Mouse (Mus musculus) hindbrain, embryonic 12.5 days (tissue): ENCODE results near the gene Rab23. TPM values are rescaled to one million over a fixed set of nuclear protein-coding genes. Genes with fewer than 3 reads are reported as not detected.
A peak's percentile ranks its signal among the peaks of the same experiment; 100 is the strongest.

Experiments used
- ATAC-seq: fragments of 200-750 bp; cut with Nextera tagmentation; 2 replicates; pipeline ENCODE4 v1.8.0; 2017; ENCODE audit warnings: moderate TSS enrichment; ENCODE audit not compliant: low FRiP score
- H3K27ac ChIP-seq: fragments of 300-500 bp; sonication (generic); 2 replicates; pipeline ENCODE4 v1.5.1; 2016; ENCODE audit warnings: mild to moderate bottlenecking
- H3K27me3 ChIP-seq: fragments of 300-500 bp; sonication (generic); 2 replicates; pipeline ENCODE4 v1.6.1; 2016; ENCODE audit warnings: mild to moderate bottlenecking
- H3K36me3 ChIP-seq: fragments of 300-500 bp; sonication (generic); 2 replicates; pipeline ENCODE4 v1.6.1; 2016; ENCODE audit warnings: mild to moderate bottlenecking
- H3K4me1 ChIP-seq: fragments of 300-500 bp; sonication (generic); 2 replicates; pipeline ENCODE4 v1.6.1; 2016
- H3K4me2 ChIP-seq: fragments of 300-500 bp; sonication (generic); replicated peaks from 2 replicates; pipeline ENCODE4 v1.6.1; 2016; ENCODE audit warnings: mild to moderate bottlenecking
- H3K4me3 ChIP-seq: fragments of 300-500 bp; sonication (generic); 2 replicates; pipeline ENCODE4 v1.5.1; 2016; ENCODE audit warnings: mild to moderate bottlenecking
- H3K9ac ChIP-seq: fragments of 300-500 bp; sonication (generic); 2 replicates; pipeline ENCODE4 v1.6.1; 2016; ENCODE audit warnings: mild to moderate bottlenecking, moderate library complexity
- H3K9me3 ChIP-seq: fragments of 300-500 bp; sonication (generic); replicated peaks from 2 replicates; pipeline ENCODE4 v1.6.1; 2016; ENCODE audit warnings: mild to moderate bottlenecking
- WGBS: fragments of 180-500 bp; shearing (Covaris S2); methylation state at CpG from one replicate; pipeline ENCODE4 v1.1.7; 2016; 5-methylcytosine and 5-hydroxymethylcytosine counted together
- polyA plus RNA-seq: library from polyadenylated mRNA; unstranded; fragments of >200 nt; fragmentation: Nextera tagmentation; extraction: Ambion mirVana; gene quantifications from 2 replicates; pipeline ENCODE4 v1.2.1, GENCODE M21; 2016

The Rab23 gene
- polyA plus RNA-seq, 1 experiment from 2014 or later = 31.2 TPM

- Histone ChIP-seq H3K27me3 (no peaks in the 10 kb centered on the region), H3K4me1 (no peaks in the 10 kb centered on the region), H3K9me3 (no peaks in the 10 kb centered on the region), H3K4me2 (no peak overlapping the region), H3K4me3 (no peak overlapping the region), H3K36me3 (no peaks in the 10 kb centered on the region), H3K9ac (no peak overlapping the region), H3K27ac (no peak overlapping the region)
- no peak for ATAC-seq
- WGBS = 92% methylated on average over 3 of the region's 3 CpGs
These were observed 25.8 kb upstream of the Rab23 start for GRCm38 (mm10) chr1:33693893-33694292.

GRCm38 (mm10) chr1:33696016-33696415 lies 23.7 kb upstream of the Rab23 start:
- H3K9ac ChIP-seq = no peak overlapping the region
- H3K4me1 ChIP-seq = no peaks in the 10 kb centered on the region
- H3K4me2 ChIP-seq = no peak overlapping the region
- H3K9me3 ChIP-seq = no peaks in the 10 kb centered on the region
- 95% methylated on average over 2 of the region's 2 CpGs for WGBS
- no peak overlapping the region for H3K27ac ChIP-seq
- no peaks in the 10 kb centered on the region for H3K36me3 ChIP-seq
- H3K4me3 ChIP-seq = no peak overlapping the region
- ATAC-seq = no peak
- no peaks in the 10 kb centered on the region for H3K27me3 ChIP-seq

- WGBS = 87% methylated on average over 3 of the region's 3 CpGs
- Histone ChIP-seq H3K9ac (no peak overlapping the region), H3K4me1 (no peaks in the 10 kb centered on the region), H3K27me3 (no peaks in the 10 kb centered on the region), H3K4me2 (no peak overlapping the region), H3K4me3 (no peak overlapping the region), H3K36me3 (no peaks in the 10 kb centered on the region), H3K9me3 (no peaks in the 10 kb centered on the region), H3K27ac (no peak overlapping the region)
- ATAC-seq = no peak
These were observed 18.4 kb upstream of the Rab23 start for GRCm38 (mm10) chr1:33701244-33701643.

GRCm38 (mm10) chr1:33709615-33710014 lies 10.1 kb upstream of the Rab23 start:
- H3K4me1 ChIP-seq = no peaks in the 10 kb centered on the region
- 78% methylated on average over 2 of the region's 2 CpGs for WGBS
- no peak overlapping the region for H3K4me3 ChIP-seq
- H3K9me3 ChIP-seq = no peaks in the 10 kb centered on the region
- no peaks in the 10 kb centered on the region for H3K27me3 ChIP-seq
- H3K9ac ChIP-seq = no peak overlapping the region
- no peaks in the 10 kb centered on the region for H3K36me3 ChIP-seq
- ATAC-seq = no peak
- H3K27ac ChIP-seq = no peak overlapping the region
- no peak overlapping the region for H3K4me2 ChIP-seq

- Histone ChIP-seq H3K27me3 (no peaks in the 10 kb centered on the region), H3K4me2 (no peak overlapping the region), H3K27ac (no peak overlapping the region), H3K9ac (no peak overlapping the region), H3K36me3 (no peaks in the 10 kb centered on the region), H3K9me3 (no peaks in the 10 kb centered on the region), H3K4me1 (0 out of 2 replicates have a peak, but pooled peaks cover 4% of the 10 kb centered on the region), H3K4me3 (no peak overlapping the region)
- 87% methylated on average over 5 of the region's 5 CpGs for WGBS
- ATAC-seq = no peak
These were observed 7.7 kb upstream of the Rab23 start for GRCm38 (mm10) chr1:33712026-33712425.

- Histone ChIP-seq H3K27me3 (no peaks in the 10 kb centered on the region), H3K4me1 (0 out of 2 replicates have a peak, but pooled peaks cover 4% of the 10 kb centered on the region), H3K36me3 (no peaks in the 10 kb centered on the region), H3K9ac (no peak overlapping the region), H3K4me2 (peak overlapping the region; percentile 37), H3K9me3 (no peaks in the 10 kb centered on the region), H3K27ac (no peak overlapping the region), H3K4me3 (no peak overlapping the region)
- WGBS = 4% methylated on average over 10 of the region's 10 CpGs
- 0 out of 2 replicates have a peak, but pooled peaks have one; percentile 33 for ATAC-seq
These were observed 4.9 kb upstream of the Rab23 start for GRCm38 (mm10) chr1:33714796-33715195.

GRCm38 (mm10) chr1:33717636-33718035 lies 2.1 kb upstream of the Rab23 start:
- no peak overlapping the region for H3K27ac ChIP-seq
- ATAC-seq = no peak

GRCm38 (mm10) chr1:33720231-33720630 lies 544 bp downstream of the Rab23 start:
- peak overlapping the region; percentile 91 for H3K9ac ChIP-seq
- peak overlapping the region; percentile 62 for H3K4me2 ChIP-seq
- H3K4me3 ChIP-seq = peak overlapping the region; percentile 83
- peak overlapping the region; percentile 93 for H3K27ac ChIP-seq
- H3K36me3 ChIP-seq = peaks cover 32% of the 10 kb centered on the region
- peaks cover 9% of the 10 kb centered on the region for H3K4me1 ChIP-seq
- no peaks in the 10 kb centered on the region for H3K9me3 ChIP-seq
- peak; percentile 82 for ATAC-seq
- H3K27me3 ChIP-seq = no peaks in the 10 kb centered on the region
- under 1% methylated on average over 28 of the region's 41 CpGs for WGBS

More at GRCm38 (mm10) chr1:33717636-33718035, 2.1 kb upstream of the Rab23 start:
- Histone ChIP-seq H3K4me1 (peaks cover 13% of the 10 kb centered on the region), H3K27me3 (no peaks in the 10 kb centered on the region), H3K4me3 (no peak overlapping the region), H3K9ac (no peak overlapping the region), H3K36me3 (peaks cover 11% of the 10 kb centered on the region), H3K9me3 (no peaks in the 10 kb centered on the region), H3K4me2 (no peak overlapping the region)
- 87% methylated on average over 1 of the region's 1 CpGs for WGBS

- Histone ChIP-seq H3K4me2 (peak overlapping the region; percentile 62), H3K36me3 (peaks cover 40% of the 10 kb centered on the region), H3K9ac (0 out of 2 replicates have a peak overlapping the region, but pooled peaks have one; percentile 41), H3K27ac (no peak overlapping the region), H3K9me3 (no peaks in the 10 kb centered on the region), H3K4me3 (0 out of 2 replicates have a peak overlapping the region, but pooled peaks have one; percentile 5), H3K4me1 (peaks cover 9% of the 10 kb centered on the region), H3K27me3 (no peaks in the 10 kb centered on the region)
- no peak for ATAC-seq
- WGBS = 84% methylated on average over 7 of the region's 7 CpGs
These were observed 1.3 kb downstream of the Rab23 start for GRCm38 (mm10) chr1:33721020-33721419.

GRCm38 (mm10) chr1:33724516-33724915 lies 4.8 kb downstream of the Rab23 start:
- 76% methylated on average over 6 of the region's 6 CpGs for WGBS

GRCm38 (mm10) chr1:33725086-33725485 lies 5.4 kb downstream of the Rab23 start:
- ATAC-seq = no peak

More at GRCm38 (mm10) chr1:33724516-33724915, 4.8 kb downstream of the Rab23 start:
- Histone ChIP-seq H3K4me2 (no peak overlapping the region), H3K4me1 (peaks cover 9% of the 10 kb centered on the region), H3K27me3 (no peaks in the 10 kb centered on the region), H3K9ac (no peak overlapping the region), H3K4me3 (no peak overlapping the region), H3K36me3 (peaks cover 64% of the 10 kb centered on the region), H3K27ac (no peak overlapping the region), H3K9me3 (no peaks in the 10 kb centered on the region)
- ATAC-seq = no peak

GRCm38 (mm10) chr1:33733044-33733443 lies 13.4 kb downstream of the Rab23 start:
- 93% methylated on average over 9 of the region's 9 CpGs for WGBS
- H3K9me3 ChIP-seq = no peaks in the 10 kb centered on the region
- H3K36me3 ChIP-seq = peaks cover 73% of the 10 kb centered on the region
- H3K4me2 ChIP-seq = no peak overlapping the region
- no peak overlapping the region for H3K27ac ChIP-seq
- H3K4me1 ChIP-seq = no peaks in the 10 kb centered on the region
- no peak for ATAC-seq
- no peak overlapping the region for H3K9ac ChIP-seq
- H3K27me3 ChIP-seq = no peaks in the 10 kb centered on the region
- H3K4me3 ChIP-seq = no peak overlapping the region

More at GRCm38 (mm10) chr1:33725086-33725485, 5.4 kb downstream of the Rab23 start:
- Histone ChIP-seq H3K27ac (no peak overlapping the region), H3K9ac (no peak overlapping the region), H3K36me3 (peaks cover 65% of the 10 kb centered on the region), H3K27me3 (no peaks in the 10 kb centered on the region), H3K4me2 (no peak overlapping the region), H3K4me3 (no peak overlapping the region), H3K4me1 (peaks cover 9% of the 10 kb centered on the region), H3K9me3 (no peaks in the 10 kb centered on the region)
- 97% methylated on average over 5 of the region's 5 CpGs for WGBS

- 60% methylated on average over 5 of the region's 5 CpGs for WGBS
- Histone ChIP-seq H3K4me1 (no peaks in the 10 kb centered on the region), H3K27ac (no peak overlapping the region), H3K9ac (no peak overlapping the region), H3K36me3 (peaks cover 73% of the 10 kb centered on the region), H3K4me2 (no peak overlapping the region), H3K27me3 (no peaks in the 10 kb centered on the region), H3K4me3 (no peak overlapping the region), H3K9me3 (no peaks in the 10 kb centered on the region)
- ATAC-seq = no peak
These were observed 14.5 kb downstream of the Rab23 start for GRCm38 (mm10) chr1:33734001-33734685.
